ENCODE assay signal across 8 mouse cellular contexts in genomic region chr6:137144958-137145535, GRCm38 (mm10). TPM values are rescaled to one million over a fixed set of nuclear protein-coding genes. Genes with fewer than 3 reads are reported as not detected.
DNase-seq lines count a peak whose midpoint lies in the region; ATAC-seq and TF ChIP-seq lines count a peak whose summit lies in the region.
"Had no signal": no experiment of that assay in that cellular context is flagged by ENCODE, and none has a peak within 500 bp of the region (broad histone marks: within the 10 kb centered on the region; RNA-seq: fewer than 3 reads in every experiment).

No protein-coding gene starts in this region.

- no peak overlapping the region for H3K4me2 ChIP-seq in liver, embryonic 15.5 days
- H3K4me2 ChIP-seq in hindbrain, embryonic 14.5 days (replicated peaks): no peak overlapping the region

- 28% methylated on average over 11 of the region's 11 CpGs for WGBS in kidney, adult 2 months
- WGBS in liver, embryonic 15.5 days (ENCODE audit: insufficient replicate concordance): 52% methylated on average over 11 of the region's 11 CpGs
- 46% methylated on average over 11 of the region's 11 CpGs for WGBS in hindbrain, embryonic 14.5 days
- 68% methylated on average over 11 of the region's 11 CpGs for WGBS in hindbrain, embryonic 10.5 days

- no peaks in the 10 kb centered on the region for H3K27me3 ChIP-seq in kidney, adult 2 months (replicated peaks; ENCODE audit: control insufficient read depth, insufficient read depth, low read length)
- H3K27me3 ChIP-seq in liver, embryonic 15.5 days: no peaks in the 10 kb centered on the region
- no peaks in the 10 kb centered on the region for H3K27me3 ChIP-seq in hindbrain, embryonic 14.5 days (ENCODE audit: control insufficient read depth, insufficient read depth, low read length)
- H3K27me3 ChIP-seq in hindbrain, embryonic 10.5 days (ENCODE audit: insufficient read depth, poor library complexity, severe bottlenecking): no peaks in the 10 kb centered on the region

- ATAC-seq in liver, embryonic 15.5 days (ENCODE audit: insufficient read depth): peak; percentile 40; the same call in 1 of the 2 replicates
- no peak for ATAC-seq in hindbrain, embryonic 14.5 days (ENCODE audit: low FRiP score)

- peak overlapping the region; percentile 90 for H3K27ac ChIP-seq in kidney, adult 2 months (ENCODE audit: insufficient read depth, low read depth, low read length)
- H3K27ac ChIP-seq in liver, embryonic 15.5 days (replicated peaks): peak overlapping the region; percentile 29; the same call in 1 of the 2 replicates
- no peak overlapping the region for H3K27ac ChIP-seq in hindbrain, embryonic 14.5 days
- no peak overlapping the region for H3K27ac ChIP-seq in hindbrain, embryonic 10.5 days

- no peak for TF ChIP-seq POLR2A in kidney, adult 2 months (IDR thresholded peaks at IDR 0.05; ENCODE audit: low read depth, low read length)

- no peak overlapping the region for H3K9ac ChIP-seq in liver, embryonic 15.5 days
- no peak overlapping the region for H3K9ac ChIP-seq in hindbrain, embryonic 14.5 days

- no peaks in the 10 kb centered on the region for H3K9me3 ChIP-seq in liver, embryonic 15.5 days (replicated peaks)
- H3K9me3 ChIP-seq in hindbrain, embryonic 14.5 days (ENCODE audit: control insufficient read depth, low read length): 0 out of 2 replicates have a peak, but pooled peaks cover 5% of the 10 kb centered on the region
- no peaks in the 10 kb centered on the region for H3K9me3 ChIP-seq in hindbrain, embryonic 10.5 days

- no peak overlapping the region for H3K4me3 ChIP-seq in kidney, adult 2 months (ENCODE audit: insufficient read depth, low read depth, low read length)
- no peak overlapping the region for H3K4me3 ChIP-seq in liver, embryonic 15.5 days (replicated peaks)
- H3K4me3 ChIP-seq in hindbrain, embryonic 14.5 days (replicated peaks; ENCODE audit: low read length): no peak overlapping the region
- H3K4me3 ChIP-seq in hindbrain, embryonic 10.5 days: no peak overlapping the region

- no peaks in the 10 kb centered on the region for H3K36me3 ChIP-seq in kidney, adult 2 months (ENCODE audit: control insufficient read depth, insufficient read depth, low read length)
- no peaks in the 10 kb centered on the region for H3K36me3 ChIP-seq in liver, embryonic 15.5 days (replicated peaks)
- no peaks in the 10 kb centered on the region for H3K36me3 ChIP-seq in hindbrain, embryonic 14.5 days (replicated peaks; ENCODE audit: control insufficient read depth, insufficient read depth)
- no peaks in the 10 kb centered on the region for H3K36me3 ChIP-seq in hindbrain, embryonic 10.5 days

- no peak for DNase-seq in kidney, adult 2 months
- no peak for DNase-seq in kidney, postnatal 14 days
- peak; percentile 75 for DNase-seq in adrenal gland, adult 8-10 months
- DNase-seq in brain, adult 2 months (ENCODE audit: low read depth, low spot score): peak; percentile 42
- DNase-seq in hindbrain, embryonic 14.5 days (ENCODE audit: low spot score): no peak
- DNase-seq in hindbrain, embryonic 10.5 days (ENCODE audit: low spot score): no peak
- DNase-seq: right cerebral cortex, postnatal 25 days had no signal

- H3K4me1 ChIP-seq in kidney, adult 2 months (ENCODE audit: control insufficient read depth, insufficient read depth, low read length): 0 out of 2 replicates have a peak, but pooled peaks cover 3% of the 10 kb centered on the region
- H3K4me1 ChIP-seq in liver, embryonic 15.5 days (replicated peaks): no peaks in the 10 kb centered on the region
- no peaks in the 10 kb centered on the region for H3K4me1 ChIP-seq in hindbrain, embryonic 14.5 days (replicated peaks; ENCODE audit: control insufficient read depth, insufficient read depth, low read length)
- peaks cover 33% of the 10 kb centered on the region for H3K4me1 ChIP-seq in hindbrain, embryonic 10.5 days (replicated peaks)

- no peak for TF ChIP-seq CTCF in kidney, adult 2 months (conservative IDR thresholded peaks at IDR 0.05; ENCODE audit: insufficient read depth, insufficient read length, low read depth, low read length)

RNA-seq across cellular contexts. Expression of gene Rerg, which starts 25.2 kb away (rescaled TPM):
- polyA plus RNA-seq in kidney, adult 2 months (2012; rRNA removed): 6.0 and 6.9 TPM in 2 replicates
- total RNA-seq in adrenal gland, adult 8-10 months (2022): 100 to 1,000 TPM; 112 to 256 (median 151) TPM
- 2.7 and 2.9 TPM in 2 replicates for polyA plus RNA-seq in liver, embryonic 15.5 days (2015; fragmentation: Nextera tagmentation; extraction: Ambion mirVana)
- polyA plus RNA-seq in hindbrain, embryonic 14.5 days (2014; fragmentation: Nextera tagmentation; extraction: Ambion mirVana): 6.5 and 8.6 TPM in 2 replicates
- 0.65 and 1.5 TPM in 2 replicates for polyA plus RNA-seq in hindbrain, embryonic 10.5 days (2016; fragmentation: Nextera tagmentation; extraction: Ambion mirVana)

Comparison
In these comparisons a context has a peak if more than half of its experiments do, and no peak if none do; other contexts are left out.
1. DNase-seq: peak in adrenal gland, adult 8-10 months (single experiment) and brain, adult 2 months (single experiment); none in kidney, adult 2 months (single experiment), kidney, postnatal 14 days (single experiment), hindbrain, embryonic 14.5 days (single experiment) and hindbrain, embryonic 10.5 days (single experiment).
2. H3K27ac ChIP-seq: peak in kidney, adult 2 months (single experiment) and liver, embryonic 15.5 days (single experiment); none in hindbrain, embryonic 14.5 days (single experiment) and hindbrain, embryonic 10.5 days (single experiment).